Mouse (Mus musculus) Patski (cell line): Measurements from ENCODE around the gene Chst13. TPM values are rescaled to one million over a fixed set of nuclear protein-coding genes. Genes with fewer than 3 reads are reported as not detected.
A peak's percentile ranks its signal among the peaks of the same experiment; 100 is the strongest.

Experiments
- ATAC-seq: fragments of 100-300 bp; one replicate; pipeline ENCODE4 v1.8.0; 2021
- CTCF ChIA-PET: fragments of 350-600 bp; sonication (Branson Sonifier 250); formaldehyde crosslinking; loops from one replicate; lab custom pipeline; 2022; ENCODE audit warnings: inconsistent platforms; lab: Charles Lee
- POLR2A ChIA-PET: fragments of 350-600 bp; sonication (Branson Sonifier 250); formaldehyde crosslinking; loops from one replicate; lab custom pipeline; 2022; ENCODE audit warnings: antibody characterized with exemption, inconsistent platforms; lab: Charles Lee
- DNase-seq: peaks from one replicate; pipeline ENCODE4 v3.0.0-alpha.2; 2011; ENCODE audit warnings: low read depth, low spot score
- H3K27me3 ChIP-seq: fragments of 371-371 bp; one replicate; pipeline ENCODE4 v1.5.1; 2021
- CTCF ChIP-seq: fragments of 100-300 bp; IDR thresholded peaks from one replicate; pipeline ENCODE4 v1.5.1; 2021
- in situ Hi-C: fragments of 300-500 bp; cut with MboI; formaldehyde crosslinking; loops from 3 replicates; pipeline ENCODE4 v1.11.1; 2018; ENCODE audit warnings: low pct_unique_long_range_greater_than_20kb, mixed read lengths
- polyA plus RNA-seq: library from polyadenylated mRNA; unstranded; gene quantifications from one replicate; pipeline ENCODE4 v1.2.3, GENCODE M21; 2021

Gene Chst13
- polyA plus RNA-seq, 1 experiment from 2014 or later, result 0.14 TPM

- H3K27me3 ChIP-seq, result no peaks in the 10 kb centered on the region
- no peak for TF ChIP-seq CTCF
- POLR2A ChIA-PET, result no interaction called here
- ATAC-seq (no peak), DNase-seq (no peak)
- in situ Hi-C loops, result loop anchor here (10.0 kb wide), 1 partner anchor 639 kb away; no protein-coding TSS in a partner anchor
- CTCF ChIA-PET, result interaction anchor here (5.2 kb wide), 1 partner anchor 645 kb away, joined by 21 read pairs; no protein-coding TSS in a partner anchor
These were observed 959 bp downstream of the Chst13 start for GRCm38 (mm10) chr6:90324026-90324425.

GRCm38 (mm10) chr6:90321811-90322210 is 3.2 kb downstream of the Chst13 start:
- in situ Hi-C loops, result loop anchor here (10.0 kb wide), 1 partner anchor 637 kb away; no protein-coding TSS in a partner anchor

GRCm38 (mm10) chr6:90320429-90320828 is 4.6 kb downstream of the Chst13 start:
- POLR2A ChIA-PET, result no interaction called here

More at GRCm38 (mm10) chr6:90321811-90322210, 3.2 kb downstream of the Chst13 start:
- POLR2A ChIA-PET, result no interaction called here
- DNase-seq (no peak), ATAC-seq (peak; percentile 44)
- H3K27me3 ChIP-seq, result no peaks in the 10 kb centered on the region
- CTCF ChIA-PET, result interaction anchor here (0.8 kb wide), 1 partner anchor 113 kb away, joined by 3 read pairs; no protein-coding TSS in a partner anchor
- no peak for TF ChIP-seq CTCF

GRCm38 (mm10) chr6:90319475-90320191 is 5.4 kb downstream of the Chst13 start:
- CTCF ChIA-PET, result interaction anchor here (0.8 kb wide), 1 partner anchor 39 kb away, joined by 3 read pairs; no protein-coding TSS in a partner anchor
- ATAC-seq (no peak), DNase-seq (no peak)
- POLR2A ChIA-PET, result no interaction called here
- in situ Hi-C loops, result loop anchor here (10.0 kb wide), 1 partner anchor 635 kb away; no protein-coding TSS in a partner anchor
- TF ChIP-seq CTCF, result no peak
- H3K27me3 ChIP-seq, result no peaks in the 10 kb centered on the region

More at GRCm38 (mm10) chr6:90320429-90320828, 4.6 kb downstream of the Chst13 start:
- no peak for TF ChIP-seq CTCF
- CTCF ChIA-PET, result interaction anchor here (0.8 kb wide), 2 partner anchors 10 to 38 kb away, joined by 3 read pairs; no protein-coding TSS in a partner anchor
- DNase-seq (no peak), ATAC-seq (peak; percentile 11)
- no peaks in the 10 kb centered on the region for H3K27me3 ChIP-seq
- in situ Hi-C loops, result loop anchor here (10.0 kb wide), 1 partner anchor 636 kb away; no protein-coding TSS in a partner anchor

GRCm38 (mm10) chr6:90319019-90319418 is 6.0 kb downstream of the Chst13 start:
- in situ Hi-C loops, result no loop called here
- DNase-seq, result no peak
- no peak for ATAC-seq
- CTCF ChIA-PET, result no interaction called here
- POLR2A ChIA-PET, result no interaction called here
- no peaks in the 10 kb centered on the region for H3K27me3 ChIP-seq
- TF ChIP-seq CTCF, result no peak

GRCm38 (mm10) chr6:90317510-90318258 is 7.3 kb downstream of the Chst13 start:
- TF ChIP-seq CTCF, result no peak
- in situ Hi-C loops, result no loop called here
- POLR2A ChIA-PET, result no interaction called here
- CTCF ChIA-PET, result no interaction called here
- ATAC-seq (no peak), DNase-seq (no peak)
- H3K27me3 ChIP-seq, result no peaks in the 10 kb centered on the region

- CTCF ChIA-PET, result no interaction called here
- ATAC-seq, result no peak
- DNase-seq, result no peak
- POLR2A ChIA-PET, result no interaction called here
- in situ Hi-C loops, result no loop called here
- H3K27me3 ChIP-seq, result no peaks in the 10 kb centered on the region
- TF ChIP-seq CTCF, result no peak
These were observed 9.0 kb downstream of the Chst13 start for GRCm38 (mm10) chr6:90315961-90316360.

- no peaks in the 10 kb centered on the region for H3K27me3 ChIP-seq
- in situ Hi-C loops, result no loop called here
- no peak for DNase-seq
- ATAC-seq, result no peak
- no peak for TF ChIP-seq CTCF
- POLR2A ChIA-PET, result no interaction called here
- CTCF ChIA-PET, result no interaction called here
These were observed 15.9 kb downstream of the Chst13 start for GRCm38 (mm10) chr6:90308839-90309778.

GRCm38 (mm10) chr6:90306315-90306975 is 18.5 kb downstream of the Chst13 start:
- ATAC-seq (no peak), DNase-seq (no peak)
- CTCF ChIA-PET, result interaction anchor here (1.8 to 2.6 kb wide), 2 partner anchors 18 to 626 kb away, joined by 4 to 9 read pairs; no protein-coding TSS in a partner anchor
- in situ Hi-C loops, result no loop called here
- H3K27me3 ChIP-seq, result no peaks in the 10 kb centered on the region
- no peak for TF ChIP-seq CTCF
- POLR2A ChIA-PET, result no interaction called here
